Mouse (Mus musculus) myocyte (in vitro differentiated cells): ENCODE measurements around the gene Slc6a17. TPM values are rescaled to one million over a fixed set of nuclear protein-coding genes. Genes with fewer than 3 reads are reported as not detected.
A peak's percentile ranks its signal among the peaks of the same experiment; 100 is the strongest.

Experiments
- H3K27me3 ChIP-seq: one replicate; pipeline ENCODE4 v1.6.1; 2011; ENCODE audit not compliant: control insufficient read depth, insufficient read depth, insufficient read length
- H3K36me3 ChIP-seq: one replicate; pipeline ENCODE4 v1.6.1; 2011; ENCODE audit not compliant: control insufficient read depth, insufficient read depth
- H3K4me2 ChIP-seq: one replicate; pipeline ENCODE4 v1.6.1; 2011; ENCODE audit warnings: low read depth, control low read depth
- H3K4me3 ChIP-seq: one replicate; pipeline ENCODE4 v1.5.1; 2011; ENCODE audit warnings: mild to moderate bottlenecking, control low read depth, moderate library complexity
- H3K79me2 ChIP-seq: one replicate; pipeline ENCODE4 v1.6.1; 2011; ENCODE audit not compliant: control insufficient read depth, insufficient read depth
- H3ac ChIP-seq: one replicate; pipeline ENCODE4 v1.6.1; 2011; ENCODE audit not compliant: control insufficient read depth, insufficient read length
- CEBPB ChIP-seq: IDR thresholded peaks from 2 replicates; pipeline ENCODE4 v1.6.1; 2011; ENCODE audit warnings: mild to moderate bottlenecking, moderate library complexity; ENCODE audit not compliant: poor library complexity, insufficient read depth, severe bottlenecking
- E2F4 ChIP-seq: IDR thresholded peaks from one replicate; pipeline ENCODE4 v1.6.1; 2011; ENCODE audit warnings: mild to moderate bottlenecking, control low read depth, moderate library complexity; ENCODE audit not compliant: insufficient read depth
- MAX ChIP-seq: IDR thresholded peaks from one replicate; pipeline ENCODE4 v1.6.1; 2011; ENCODE audit warnings: low read depth, mild to moderate bottlenecking, control low read depth
- MYOD1 ChIP-seq, 3 experiments: IDR thresholded peaks; one replicate each; pipeline ENCODE4 v1.6.1; 2011; ENCODE audit warnings: control low read depth in 2 of 3, low read depth in 2 of 3, mild to moderate bottlenecking in 2 of 3, moderate library complexity in 1 of 3; ENCODE audit not compliant: insufficient read length in 2 of 3, control insufficient read depth in 1 of 3
- MYOG ChIP-seq, 3 experiments: IDR thresholded peaks; one replicate each; pipeline ENCODE4 v1.6.1; 2011; ENCODE audit warnings: control low read depth in 2 of 3, low read depth in 2 of 3, mild to moderate bottlenecking in 2 of 3; ENCODE audit not compliant: insufficient read length in 2 of 3, control insufficient read depth in 1 of 3, insufficient read depth in 1 of 3
- POLR2A ChIP-seq: IDR thresholded peaks from one replicate; pipeline ENCODE4 v1.6.1; 2011; ENCODE audit warnings: low read depth, mild to moderate bottlenecking, control low read depth, moderate library complexity; ENCODE audit not compliant: insufficient read length
- POLR2AphosphoS2 ChIP-seq: IDR thresholded peaks from one replicate; pipeline ENCODE4 v1.6.1; 2011; ENCODE audit warnings: low read depth, control low read depth; ENCODE audit not compliant: insufficient read length
- REST ChIP-seq: IDR thresholded peaks from one replicate; pipeline ENCODE4 v1.6.1; 2011; ENCODE audit warnings: mild to moderate bottlenecking, control low read depth, moderate library complexity; ENCODE audit not compliant: insufficient read depth, insufficient read length
- SRF ChIP-seq: IDR thresholded peaks from one replicate; pipeline ENCODE4 v1.6.1; 2011; ENCODE audit warnings: low read depth; ENCODE audit not compliant: control insufficient read depth, insufficient read length
- TCF12 ChIP-seq: IDR thresholded peaks from one replicate; pipeline ENCODE4 v1.6.1; 2011; ENCODE audit warnings: mild to moderate bottlenecking, control low read depth; ENCODE audit not compliant: poor library complexity, insufficient read depth, severe bottlenecking
- TCF3 ChIP-seq: IDR thresholded peaks from one replicate; pipeline ENCODE4 v1.6.1; 2011; ENCODE audit warnings: low read depth, control low read depth; ENCODE audit not compliant: insufficient read length
- USF1 ChIP-seq: IDR thresholded peaks from one replicate; pipeline ENCODE4 v1.6.1; 2011; ENCODE audit warnings: low read depth, mild to moderate bottlenecking, control low read depth, moderate library complexity
- polyA plus RNA-seq: library from polyadenylated mRNA; unstranded; fragments of >200 nt; fragmentation: generic; extraction: Trizol; gene quantifications from one replicate; pipeline ENCODE4 v1.2.1, GENCODE M21; 2012; ENCODE audit warnings: missing spikeins

Slc6a17 gene
- 1.9 TPM for polyA plus RNA-seq

GRCm38 (mm10) chr3:107517631-107518108 is at the start of gene Slc6a17:
Slc6a17 (minus strand) TSS chr3:107518018.
- H3K4me3 ChIP-seq = no peak within 1 kb of the TSS
- peaks cover 25% of the 10 kb centered on the region for H3K27me3 ChIP-seq
- no peaks in the 10 kb centered on the region for H3K79me2 ChIP-seq
- H3K4me2 ChIP-seq = peak within 1 kb of the TSS; percentile 77
- no peak within 1 kb of the TSS for H3ac ChIP-seq
- no peaks in the 10 kb centered on the region for H3K36me3 ChIP-seq
- TF ChIP-seq TCF3 (no peak), MAX (no peak), REST (no peak), SRF (no peak), TCF12 (no peak), POLR2A (peak; percentile 40), CEBPB (no peak), MYOD1 (IDR thresholded peaks at IDR 0.05; ENCODE audit: control insufficient read depth in 1 of 3, insufficient read length in 2 of 3, low read depth in 2 of 3) (no peak), USF1 (no peak), MYOG (IDR thresholded peaks at IDR 0.05; ENCODE audit: control insufficient read depth in 1 of 3, insufficient read depth in 1 of 3, insufficient read length in 2 of 3, low read depth in 2 of 3) (peak in 1 of 3 experiments; percentile 9), E2F4 (no peak)

DNA sequence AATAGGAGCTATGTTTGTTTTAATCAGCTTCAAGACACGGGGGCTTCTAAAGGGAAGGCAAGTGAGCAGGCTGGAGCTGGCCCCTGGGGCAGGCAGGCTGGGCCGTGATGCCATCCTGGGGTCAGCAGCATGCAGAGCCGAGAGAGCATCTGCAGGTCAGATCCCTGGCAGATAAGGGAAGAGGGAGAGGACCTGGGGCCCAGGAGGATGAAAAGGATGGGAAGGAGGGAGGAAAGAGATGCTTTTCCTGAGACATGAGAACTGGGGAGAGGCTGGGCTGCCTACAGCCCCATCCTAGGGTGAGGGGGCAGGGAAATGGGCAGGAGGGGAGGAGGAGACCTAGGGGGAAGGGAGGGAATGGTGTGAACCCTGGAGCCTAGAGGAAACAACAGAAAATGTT is 47.5 kb upstream of the Slc6a17 start:
- TF ChIP-seq CEBPB (no peak), USF1 (no peak), MYOD1 (IDR thresholded peaks at IDR 0.05; ENCODE audit: control insufficient read depth in 1 of 3, insufficient read length in 2 of 3, low read depth in 2 of 3) (no peak), TCF12 (no peak), SRF (no peak), MAX (no peak), REST (no peak), TCF3 (no peak), POLR2A (no peak), E2F4 (no peak), POLR2AphosphoS2 (no peak), MYOG (IDR thresholded peaks at IDR 0.05; ENCODE audit: control insufficient read depth in 1 of 3, insufficient read depth in 1 of 3, insufficient read length in 2 of 3, low read depth in 2 of 3) (no peak)
- no peaks in the 10 kb centered on the region for H3K79me2 ChIP-seq
- no peak overlapping the region for H3K4me2 ChIP-seq
- no peak overlapping the region for H3K4me3 ChIP-seq
- H3K27me3 ChIP-seq = peaks cover 5% of the 10 kb centered on the region
- no peak overlapping the region for H3ac ChIP-seq
- H3K36me3 ChIP-seq = no peaks in the 10 kb centered on the region

GRCm38 (mm10) chr3:107563880-107564279 is 46.1 kb upstream of the Slc6a17 start:
- H3K79me2 ChIP-seq = no peaks in the 10 kb centered on the region
- H3ac ChIP-seq = no peak overlapping the region
- TF ChIP-seq REST (no peak), POLR2A (no peak), MYOD1 (IDR thresholded peaks at IDR 0.05; ENCODE audit: control insufficient read depth in 1 of 3, insufficient read length in 2 of 3, low read depth in 2 of 3) (no peak), MAX (no peak)
- H3K36me3 ChIP-seq = no peaks in the 10 kb centered on the region
- H3K4me2 ChIP-seq = no peak overlapping the region
- H3K4me3 ChIP-seq = no peak overlapping the region
- peaks cover 5% of the 10 kb centered on the region for H3K27me3 ChIP-seq

GRCm38 (mm10) chr3:107562591-107562990 is 44.8 kb upstream of the Slc6a17 start:
- TF ChIP-seq REST = no peak
- no peak for TF ChIP-seq SRF
- no peak for TF ChIP-seq CEBPB
- TF ChIP-seq USF1 = no peak
- no peak for TF ChIP-seq TCF3
- TF ChIP-seq TCF12 = no peak
- no peak for TF ChIP-seq MAX
- TF ChIP-seq POLR2A = no peak
- TF ChIP-seq MYOG (IDR thresholded peaks at IDR 0.05; ENCODE audit: control insufficient read depth in 1 of 3, insufficient read depth in 1 of 3, insufficient read length in 2 of 3, low read depth in 2 of 3) = no peak
- TF ChIP-seq MYOD1 (IDR thresholded peaks at IDR 0.05; ENCODE audit: control insufficient read depth in 1 of 3, insufficient read length in 2 of 3, low read depth in 2 of 3) = no peak
- TF ChIP-seq E2F4 = no peak
- H3K36me3 ChIP-seq = no peaks in the 10 kb centered on the region
- H3K79me2 ChIP-seq = no peaks in the 10 kb centered on the region
- no peak overlapping the region for H3ac ChIP-seq
- H3K4me3 ChIP-seq = no peak overlapping the region
- H3K27me3 ChIP-seq = peaks cover 13% of the 10 kb centered on the region
- H3K4me2 ChIP-seq = no peak overlapping the region

- TF ChIP-seq REST (no peak), POLR2AphosphoS2 (no peak), TCF3 (no peak), CEBPB (no peak), E2F4 (no peak), MYOD1 (IDR thresholded peaks at IDR 0.05; ENCODE audit: control insufficient read depth in 1 of 3, insufficient read length in 2 of 3, low read depth in 2 of 3) (no peak), MYOG (IDR thresholded peaks at IDR 0.05; ENCODE audit: control insufficient read depth in 1 of 3, insufficient read depth in 1 of 3, insufficient read length in 2 of 3, low read depth in 2 of 3) (no peak), TCF12 (no peak), USF1 (no peak), SRF (no peak), MAX (no peak), POLR2A (no peak)
- no peak overlapping the region for H3ac ChIP-seq
- peaks cover 13% of the 10 kb centered on the region for H3K27me3 ChIP-seq
- no peak overlapping the region for H3K4me2 ChIP-seq
- H3K4me3 ChIP-seq = no peak overlapping the region
- no peaks in the 10 kb centered on the region for H3K36me3 ChIP-seq
- H3K79me2 ChIP-seq = no peaks in the 10 kb centered on the region
Measured at GRCm38 (mm10) chr3:107562104-107562503, 44.3 kb upstream of the Slc6a17 start.
